Mouse (Mus musculus) lung, embryonic 14.5 days (tissue): ENCODE measurements at regions not wholly inside any gene's neighbourhood (a gene's known extent, or its start where the extent isn't known, plus 50 kb on each side); places are given as distances from the start of the nearest gene placed in this dataset.

ENCODE experiments used
- ATAC-seq: fragments of 200-750 bp; cut with Nextera tagmentation; 2 replicates; pipeline ENCODE4 v1.8.0; 2017; ENCODE audit warnings: mild to moderate bottlenecking, moderate TSS enrichment, moderate library complexity; ENCODE audit not compliant: insufficient read depth
- DNase-seq: peaks from one replicate; pipeline ENCODE4 v3.0.0-alpha.2; 2015
- H3K27ac ChIP-seq: fragments of 300-500 bp; sonication (generic); 2 replicates; pipeline ENCODE4 v1.5.1; 2014; ENCODE audit warnings: low read depth, mild to moderate bottlenecking, moderate library complexity
- H3K27me3 ChIP-seq: fragments of 300-500 bp; sonication (generic); 2 replicates; pipeline ENCODE4 v1.6.1; 2014; ENCODE audit warnings: low read length, control low read depth; ENCODE audit not compliant: insufficient read depth
- H3K36me3 ChIP-seq: fragments of 300-500 bp; sonication (generic); 2 replicates; pipeline ENCODE4 v1.6.1; 2014; ENCODE audit warnings: control low read depth; ENCODE audit not compliant: insufficient read depth
- H3K4me1 ChIP-seq: fragments of 300-500 bp; sonication (generic); 2 replicates; pipeline ENCODE4 v1.6.1; 2014; ENCODE audit warnings: antibody characterized with exemption, control low read depth; ENCODE audit not compliant: insufficient read depth
- H3K4me2 ChIP-seq: fragments of 300-500 bp; sonication (generic); 2 replicates; pipeline ENCODE4 v1.6.1; 2014; ENCODE audit warnings: mild to moderate bottlenecking
- H3K4me3 ChIP-seq: fragments of 300-500 bp; sonication (generic); 2 replicates; pipeline ENCODE4 v1.5.1; 2014; ENCODE audit warnings: low read depth, low read length
- H3K9ac ChIP-seq: fragments of 300-500 bp; sonication (generic); 2 replicates; pipeline ENCODE4 v1.6.1; 2014
- H3K9me3 ChIP-seq: fragments of 300-500 bp; sonication (generic); 2 replicates; pipeline ENCODE4 v1.6.1; 2016; ENCODE audit warnings: low read depth, low read length, control low read depth
- CTCF ChIP-seq: IDR thresholded peaks from 2 replicates; pipeline ENCODE4 v1.5.1; 2016; ENCODE audit warnings: antibody characterized with exemption, low read depth
- WGBS: fragments of 180-500 bp; shearing (Covaris S2); extraction: QIAGEN DNeasy Blood & Tissue Kit; methylation state at CpG from one replicate; pipeline ENCODE4 v1.1.7; 2014; 5-methylcytosine and 5-hydroxymethylcytosine counted together

GRCm38 (mm10) chr11:64592253-64592652, 155.8 kb upstream of the F930015N05Rik start:
- Histone ChIP-seq H3K36me3 (no peaks in the 10 kb centered on the region), H3K4me2 (no peak overlapping the region), H3K4me1 (0 out of 2 replicates have a peak, but pooled peaks cover 3% of the 10 kb centered on the region), H3K27ac (no peak overlapping the region), H3K4me3 (no peak overlapping the region), H3K9ac (no peak overlapping the region), H3K27me3 (no peaks in the 10 kb centered on the region), H3K9me3 (no peaks in the 10 kb centered on the region)
- 85% methylated on average over 2 of the region's 2 CpGs for WGBS
- DNase-seq: no peak
- no peak for ATAC-seq
- no peak for TF ChIP-seq CTCF

- H3K9me3 ChIP-seq: no peaks in the 10 kb centered on the region
- peaks cover 13% of the 10 kb centered on the region for H3K4me1 ChIP-seq
- DNase-seq (no peak), ATAC-seq (no peak)
- H3K9ac ChIP-seq: no peak overlapping the region
- no peak overlapping the region for H3K27ac ChIP-seq
- H3K4me3 ChIP-seq: no peak overlapping the region
- no peaks in the 10 kb centered on the region for H3K27me3 ChIP-seq
- H3K36me3 ChIP-seq: no peaks in the 10 kb centered on the region
- 79% methylated on average over 4 of the region's 4 CpGs for WGBS
- TF ChIP-seq CTCF: no peak
- H3K4me2 ChIP-seq: no peak overlapping the region
Measured at GRCm38 (mm10) chr11:64597305-64597704, 160.9 kb upstream of the F930015N05Rik start.

- no peak for TF ChIP-seq CTCF
- Histone ChIP-seq H3K4me2 (no peak overlapping the region), H3K9ac (no peak overlapping the region), H3K27me3 (no peaks in the 10 kb centered on the region), H3K27ac (no peak overlapping the region), H3K4me3 (no peak overlapping the region), H3K36me3 (no peaks in the 10 kb centered on the region), H3K4me1 (peaks cover 13% of the 10 kb centered on the region), H3K9me3 (no peaks in the 10 kb centered on the region)
- DNase-seq: peak; percentile 94
- ATAC-seq: peak; percentile 71
- WGBS: 23% methylated on average over 3 of the region's 3 CpGs
Measured at GRCm38 (mm10) chr11:64599178-64599577, 162.7 kb upstream of the F930015N05Rik start.

GRCm38 (mm10) chr11:64600201-64601102, 164.0 kb upstream of the F930015N05Rik start:
- H3K4me1 ChIP-seq: peaks cover 13% of the 10 kb centered on the region
- 26% methylated on average over 10 of the region's 10 CpGs for WGBS
- no peaks in the 10 kb centered on the region for H3K27me3 ChIP-seq
- DNase-seq (peak; percentile 94), ATAC-seq (peak; percentile 95)
- no peak overlapping the region for H3K9ac ChIP-seq
- H3K4me3 ChIP-seq: no peak overlapping the region
- no peaks in the 10 kb centered on the region for H3K9me3 ChIP-seq
- H3K4me2 ChIP-seq: no peak overlapping the region
- TF ChIP-seq CTCF: no peak
- no peaks in the 10 kb centered on the region for H3K36me3 ChIP-seq
- peak overlapping the region; percentile 68 for H3K27ac ChIP-seq

- H3K27ac ChIP-seq: no peak overlapping the region
- no peaks in the 10 kb centered on the region for H3K27me3 ChIP-seq
- DNase-seq (no peak), ATAC-seq (no peak)
- TF ChIP-seq CTCF: no peak
- H3K9ac ChIP-seq: no peak overlapping the region
- H3K4me2 ChIP-seq: no peak overlapping the region
- no peak overlapping the region for H3K4me3 ChIP-seq
- 54% methylated on average over 2 of the region's 2 CpGs for WGBS
- H3K4me1 ChIP-seq: no peaks in the 10 kb centered on the region
- no peaks in the 10 kb centered on the region for H3K36me3 ChIP-seq
- H3K9me3 ChIP-seq: no peaks in the 10 kb centered on the region
Measured at GRCm38 (mm10) chr11:64609043-64609442, 172.6 kb upstream of the F930015N05Rik start.

GRCm38 (mm10) chr11:64610724-64611123, 174.3 kb upstream of the F930015N05Rik start:
- Histone ChIP-seq H3K27me3 (no peaks in the 10 kb centered on the region), H3K4me2 (no peak overlapping the region), H3K36me3 (no peaks in the 10 kb centered on the region)

GRCm38 (mm10) chr11:64615140-64615539, 178.7 kb upstream of the F930015N05Rik start:
- Histone ChIP-seq H3K4me1 (no peaks in the 10 kb centered on the region), H3K4me2 (no peak overlapping the region), H3K27me3 (no peaks in the 10 kb centered on the region), H3K4me3 (no peak overlapping the region), H3K9me3 (no peaks in the 10 kb centered on the region), H3K9ac (no peak overlapping the region), H3K27ac (no peak overlapping the region), H3K36me3 (no peaks in the 10 kb centered on the region)
- DNase-seq: no peak
- ATAC-seq: no peak
- no peak for TF ChIP-seq CTCF
- 51% methylated on average over 1 of the region's 1 CpGs for WGBS

More at GRCm38 (mm10) chr11:64610724-64611123, 174.3 kb upstream of the F930015N05Rik start:
- no peaks in the 10 kb centered on the region for H3K4me1 ChIP-seq
- ATAC-seq (no peak), DNase-seq (no peak)
- 76% methylated on average over 3 of the region's 3 CpGs for WGBS
- no peak overlapping the region for H3K4me3 ChIP-seq
- no peak for TF ChIP-seq CTCF
- no peaks in the 10 kb centered on the region for H3K9me3 ChIP-seq
- H3K27ac ChIP-seq: no peak overlapping the region
- no peak overlapping the region for H3K9ac ChIP-seq
